Mouse (Mus musculus): ENCODE data around the gene Plcxd2.

Plcxd2 gene

DNA sequence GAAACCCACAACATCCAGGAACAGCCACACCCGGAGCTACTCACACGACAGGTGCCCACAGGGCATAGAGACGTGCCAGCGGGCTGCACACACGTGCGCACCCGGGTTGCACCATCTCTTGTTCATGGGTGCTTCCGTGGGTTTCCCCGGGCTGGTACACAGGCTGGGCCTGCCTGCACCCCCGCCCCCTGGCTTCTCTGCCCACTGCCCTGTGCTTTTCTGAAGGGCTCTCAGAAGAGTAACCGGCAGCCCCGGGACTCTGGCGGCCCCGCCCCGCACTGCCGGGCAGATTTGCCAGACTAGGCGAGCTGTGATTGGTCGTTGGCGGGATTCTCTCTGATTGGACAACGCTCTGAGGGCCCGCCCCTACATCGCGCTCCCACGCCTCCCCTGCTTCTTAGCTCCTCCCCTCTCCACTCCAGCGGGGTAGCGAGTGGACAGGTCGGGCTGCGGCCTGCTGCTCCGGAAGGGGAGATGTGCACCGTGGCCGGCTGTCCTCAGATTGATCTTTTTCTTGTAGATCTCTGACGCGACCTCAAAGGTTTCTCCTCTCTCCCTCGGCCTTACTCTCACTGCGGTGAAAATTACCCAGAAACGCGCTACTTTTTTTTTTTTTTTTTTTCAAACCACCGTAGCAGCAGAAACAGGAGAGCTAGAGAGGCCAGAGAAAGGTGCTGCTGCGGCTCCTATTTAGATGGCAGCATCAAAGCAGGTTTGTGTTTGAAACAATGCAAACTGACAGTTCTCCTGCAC, at the start of gene Plcxd2:
Gene Plcxd2 (minus strand): TSS at position 66 of the 753 bp plus-strand sequence.
- peak; percentile 91 for DNase-seq (ENCODE audit: low spot score in 2 of 2)

DNA sequence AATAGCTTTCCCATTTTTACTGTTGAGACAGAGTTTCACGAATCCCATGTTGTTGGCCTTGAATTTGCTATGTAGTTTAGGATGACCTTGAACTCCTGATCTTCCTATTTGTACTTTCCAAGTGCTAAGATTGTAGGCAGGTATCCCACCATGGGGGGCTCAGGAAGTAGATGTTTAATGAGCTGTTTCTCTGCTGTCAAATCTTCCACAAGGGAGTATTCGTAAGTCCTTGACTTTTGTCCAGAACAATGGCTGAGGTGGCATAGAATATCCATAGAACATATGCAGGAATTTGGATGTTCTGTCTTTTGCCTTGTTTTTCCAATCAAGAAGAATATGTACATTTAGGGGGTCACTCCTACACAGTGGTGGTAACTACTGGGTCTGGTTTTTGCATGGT, 36.9 kb upstream of the Plcxd2 start:
- no peak for DNase-seq (ENCODE audit: low spot score in 2 of 2)

DNA sequence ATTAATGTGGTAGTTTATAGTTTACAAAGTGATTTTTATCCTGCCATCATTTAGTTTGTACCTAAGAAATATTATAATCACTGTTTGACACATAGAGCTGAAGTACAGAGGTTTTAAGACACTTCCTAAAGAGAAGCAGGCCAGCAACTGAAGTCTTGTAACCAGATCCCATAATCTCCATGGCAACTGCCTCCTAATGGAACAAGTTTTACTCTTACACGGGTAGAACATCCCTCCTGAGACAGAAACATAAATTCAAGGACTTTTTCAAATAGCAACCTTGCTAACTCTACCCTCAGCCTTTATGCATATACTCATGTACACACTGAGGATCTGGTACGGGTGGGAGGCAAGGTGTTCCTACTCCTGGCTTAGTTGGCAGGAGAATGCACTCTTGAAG, 26.2 kb upstream of the Plcxd2 start:
- no peak for DNase-seq (ENCODE audit: low spot score in 2 of 2)

DNA sequence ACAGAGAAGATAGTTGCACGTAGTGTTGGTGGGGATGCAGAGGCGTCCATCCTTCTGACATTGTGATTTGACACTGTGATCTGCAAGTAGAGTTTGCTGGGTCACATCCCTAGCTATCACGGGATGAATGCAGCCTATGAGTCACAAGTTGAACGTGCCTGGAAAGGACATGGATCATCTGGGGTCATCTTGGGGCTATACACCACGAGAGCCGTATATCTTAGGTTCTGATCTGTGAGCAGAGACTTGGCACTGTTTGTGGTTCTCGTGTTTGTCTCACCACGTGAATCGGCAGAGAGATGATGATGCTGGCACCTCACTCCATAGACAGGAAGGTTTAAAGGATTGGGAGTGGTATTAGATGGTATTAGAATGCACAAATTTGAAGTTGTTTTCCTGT, 23.9 kb upstream of the Plcxd2 start:
- no peak for DNase-seq (ENCODE audit: low spot score in 2 of 2)

DNA sequence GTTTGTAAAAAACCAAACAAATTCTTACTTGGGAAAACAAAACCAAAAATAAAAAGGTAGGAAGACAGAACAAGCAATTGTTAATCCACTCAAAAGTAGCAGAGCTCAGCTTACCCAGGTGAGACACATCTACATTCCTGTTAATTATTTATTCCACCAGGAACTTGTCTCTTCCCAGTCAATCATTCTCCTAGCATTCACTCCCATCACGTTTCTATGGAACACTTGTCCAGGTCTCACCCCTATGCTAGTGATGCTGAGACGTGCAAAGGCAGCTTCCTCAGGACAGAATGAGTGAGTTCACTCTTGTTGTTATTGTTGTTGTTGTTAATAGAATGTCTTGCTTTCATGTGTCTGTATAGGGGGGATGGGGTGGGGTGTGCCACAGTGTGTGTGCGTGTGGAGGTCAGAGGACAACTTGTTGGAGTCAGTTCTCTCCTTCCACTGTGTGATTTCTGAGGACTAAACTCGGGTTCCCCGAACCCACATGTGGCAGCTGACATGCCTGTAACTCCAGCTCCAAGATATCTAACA, 13.0 kb upstream of the Plcxd2 start:
- no peak for DNase-seq (ENCODE audit: low spot score in 2 of 2)

DNA sequence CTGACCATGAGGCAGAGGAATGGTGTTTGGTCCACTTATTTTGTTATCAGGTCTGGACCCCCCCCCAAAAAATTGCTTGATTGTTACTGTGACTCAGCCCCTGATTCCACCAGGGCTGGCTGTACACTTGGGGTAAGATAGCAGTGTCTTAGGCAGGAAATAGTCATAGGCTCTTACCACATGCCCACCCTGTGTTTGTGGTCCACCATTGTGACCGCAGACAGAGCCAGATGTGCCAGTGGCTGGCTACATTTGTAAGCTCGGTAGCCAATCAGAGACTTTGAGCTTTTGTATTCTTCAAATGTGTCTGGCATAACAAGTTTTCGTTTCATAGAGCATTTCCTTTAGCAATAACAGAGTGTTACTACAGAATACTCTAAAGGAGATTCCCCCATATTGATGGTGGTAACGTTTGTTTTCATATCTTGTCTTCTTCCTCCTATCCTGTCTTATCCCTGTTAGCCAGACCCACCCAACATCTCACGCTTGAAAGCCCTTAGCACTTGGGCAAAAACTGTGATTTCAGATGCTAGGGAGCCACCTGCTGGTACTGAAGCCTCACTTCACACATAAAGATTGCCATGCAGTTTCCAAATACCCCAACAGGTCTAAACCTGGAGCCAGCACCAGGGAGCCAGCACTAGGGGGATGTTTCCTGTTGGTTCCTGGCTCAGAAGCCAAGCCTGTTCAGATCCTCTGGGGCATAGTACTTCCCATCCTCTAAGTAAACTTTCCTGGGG, 12.3 kb upstream of the Plcxd2 start:
- DNase-seq (ENCODE audit: low spot score in 2 of 2): peak; percentile 38 to 57

DNA sequence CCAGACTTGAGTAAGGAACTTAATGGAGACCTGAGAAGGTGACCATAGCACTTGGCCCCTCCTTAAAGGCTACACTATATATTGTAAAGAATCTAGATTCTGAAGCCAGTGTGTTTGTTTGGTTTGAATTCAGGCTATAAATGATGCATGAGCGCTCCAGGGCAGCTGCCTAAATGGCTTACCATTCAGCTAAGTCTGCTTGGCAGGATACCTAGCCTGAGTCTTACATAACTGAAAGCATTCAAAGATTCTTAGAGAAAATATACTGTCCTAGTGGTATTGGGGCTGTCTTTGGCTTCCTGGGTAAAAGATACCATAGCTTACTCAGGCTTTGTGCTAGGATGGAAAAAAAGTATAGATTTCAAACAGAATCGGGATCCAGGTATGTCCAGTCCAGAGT, 11.3 kb upstream of the Plcxd2 start:
- DNase-seq (ENCODE audit: low spot score in 2 of 2): no peak

DNA sequence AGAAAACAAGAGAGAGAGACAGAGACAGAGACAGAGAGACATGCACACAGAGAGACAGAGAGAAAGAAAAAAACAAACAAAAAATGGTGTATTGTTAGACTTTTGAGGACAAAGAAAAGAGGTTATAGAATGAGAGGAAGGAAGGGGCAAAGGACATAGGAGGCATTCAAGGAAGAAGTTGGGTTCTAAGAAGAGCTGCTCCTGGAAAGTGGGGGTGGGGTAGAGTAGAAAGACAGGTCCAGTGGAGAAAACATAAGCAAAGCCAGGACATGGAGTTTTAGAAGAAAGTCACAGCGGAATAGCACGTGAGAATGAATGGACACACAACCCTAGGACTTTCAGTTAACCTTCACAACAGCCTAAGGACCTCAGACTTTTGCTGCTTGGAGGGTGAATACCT, 10.4 kb upstream of the Plcxd2 start:
- DNase-seq (ENCODE audit: low spot score in 2 of 2): no peak

DNA sequence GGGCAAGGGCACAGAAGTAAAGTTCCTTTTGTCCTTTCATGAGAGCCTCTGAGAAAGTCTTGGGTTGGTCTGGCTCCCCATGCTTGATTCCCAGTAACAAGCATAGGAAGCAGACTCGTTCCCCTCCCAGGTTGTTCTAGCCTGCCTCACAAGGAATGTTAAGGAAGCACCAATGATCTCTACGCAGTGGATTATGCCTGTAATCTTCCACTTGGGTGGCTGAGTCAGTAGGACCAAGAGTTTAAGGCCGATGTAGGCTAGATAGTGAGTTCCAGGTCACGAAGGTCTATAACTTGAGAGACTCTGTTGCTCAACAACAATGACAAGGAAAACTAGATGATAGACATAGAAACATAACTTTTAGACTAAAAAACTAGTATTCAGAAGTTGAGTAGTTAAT, 9.8 kb upstream of the Plcxd2 start:
- no peak for DNase-seq (ENCODE audit: low spot score in 2 of 2)

DNA sequence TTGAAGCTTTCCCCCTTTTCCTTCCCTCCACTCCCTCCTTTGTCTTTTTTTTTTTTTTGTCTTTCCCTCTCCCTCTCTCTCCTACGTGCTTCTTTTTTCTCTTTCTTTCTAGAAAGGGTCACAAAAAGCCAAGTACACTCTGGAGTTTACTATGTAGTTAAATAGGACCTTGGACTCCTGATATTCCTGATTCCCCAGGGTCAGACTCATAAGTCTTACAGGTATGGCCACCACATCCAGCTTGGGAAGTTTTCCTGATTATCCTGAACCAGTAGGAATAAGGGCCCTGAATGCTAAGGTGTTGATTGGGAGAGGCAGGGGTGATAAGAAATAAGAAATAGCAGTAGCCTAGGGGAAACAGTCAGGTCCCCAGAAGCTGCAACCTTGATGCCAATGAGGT, 9.3 kb upstream of the Plcxd2 start:
- no peak for DNase-seq (ENCODE audit: low spot score in 2 of 2)

DNA sequence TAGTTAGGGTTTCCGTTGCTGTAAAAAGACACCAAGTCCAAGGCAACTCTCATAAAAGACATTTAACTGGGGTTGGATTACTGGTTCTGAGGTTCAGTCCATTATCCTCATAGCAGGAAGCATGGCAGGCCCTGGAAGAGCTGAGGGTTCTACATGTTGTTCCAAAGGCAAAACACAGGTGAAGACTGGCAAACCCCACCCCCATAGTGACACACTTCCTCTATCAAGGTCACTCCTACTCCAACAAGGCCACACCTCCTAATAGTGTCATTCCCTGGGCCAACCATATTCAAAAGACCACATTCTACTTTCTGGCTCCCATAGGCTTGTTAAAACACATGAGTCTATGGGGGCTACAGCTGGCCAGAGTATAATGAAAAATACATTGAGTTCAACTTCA, 1.7 kb upstream of the Plcxd2 start:
- no peak for DNase-seq (ENCODE audit: low spot score in 2 of 2)

DNA sequence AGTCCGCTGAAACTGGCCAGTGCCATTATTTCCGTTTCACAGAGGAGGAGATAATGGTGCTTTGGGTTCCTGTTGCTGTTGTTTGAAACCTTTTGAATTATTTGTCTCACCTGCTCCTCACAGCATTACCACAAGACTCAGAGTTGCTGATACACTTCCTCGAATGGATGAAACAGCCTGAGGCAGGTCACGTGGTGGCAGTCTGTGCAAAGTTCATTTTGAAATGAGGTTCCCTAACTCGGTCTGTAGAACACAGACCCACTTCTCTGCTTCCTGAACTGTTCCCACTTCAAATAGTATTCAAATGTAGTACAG, 845 bp upstream of the Plcxd2 start:
- DNase-seq (ENCODE audit: low spot score in 2 of 2): peak; percentile 46 to 58

DNA sequence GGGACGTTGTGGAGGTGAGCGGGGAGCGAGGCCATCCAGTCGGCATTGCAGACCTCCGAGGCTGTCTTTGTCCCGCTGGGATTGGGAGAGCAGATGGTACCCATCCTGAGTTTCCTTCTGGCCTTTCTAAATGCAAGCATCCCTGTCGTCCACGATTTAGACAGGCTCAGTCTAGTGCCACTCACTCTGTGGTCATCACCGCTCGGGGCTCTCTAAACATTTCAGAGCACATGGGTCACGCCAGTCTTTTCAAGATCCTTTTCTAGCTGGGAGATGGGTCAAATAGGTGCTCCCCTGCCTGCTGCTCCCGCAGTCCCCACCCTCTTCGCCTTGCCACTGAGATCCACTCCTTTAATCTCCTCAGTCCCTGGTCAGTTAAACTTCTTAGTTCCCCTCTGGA, 301 bp downstream of the Plcxd2 start:
- peak in 1 of 2 experiments; percentile 8 for DNase-seq (ENCODE audit: low spot score in 2 of 2)

DNA sequence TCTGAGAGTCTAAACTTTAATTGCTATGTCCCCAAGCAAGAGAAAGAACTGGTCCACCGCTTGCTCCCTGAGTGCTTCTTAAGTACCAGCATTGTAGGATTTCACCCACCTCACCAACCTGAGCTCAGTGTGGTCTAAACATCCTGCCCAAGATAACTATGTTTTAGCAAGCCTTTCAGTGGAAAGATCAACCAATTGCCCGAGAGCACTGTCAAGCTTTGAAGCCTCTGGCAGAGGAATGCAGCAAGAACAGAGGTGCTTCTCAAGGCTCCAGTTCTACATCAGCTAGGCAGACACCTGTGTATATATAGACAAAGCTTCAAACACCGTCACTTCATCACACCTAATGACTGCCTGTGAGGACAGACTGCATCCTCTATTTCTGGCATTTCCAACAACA, 1.3 kb downstream of the Plcxd2 start:
- DNase-seq (ENCODE audit: low spot score in 2 of 2): peak; percentile 20 to 31

DNA sequence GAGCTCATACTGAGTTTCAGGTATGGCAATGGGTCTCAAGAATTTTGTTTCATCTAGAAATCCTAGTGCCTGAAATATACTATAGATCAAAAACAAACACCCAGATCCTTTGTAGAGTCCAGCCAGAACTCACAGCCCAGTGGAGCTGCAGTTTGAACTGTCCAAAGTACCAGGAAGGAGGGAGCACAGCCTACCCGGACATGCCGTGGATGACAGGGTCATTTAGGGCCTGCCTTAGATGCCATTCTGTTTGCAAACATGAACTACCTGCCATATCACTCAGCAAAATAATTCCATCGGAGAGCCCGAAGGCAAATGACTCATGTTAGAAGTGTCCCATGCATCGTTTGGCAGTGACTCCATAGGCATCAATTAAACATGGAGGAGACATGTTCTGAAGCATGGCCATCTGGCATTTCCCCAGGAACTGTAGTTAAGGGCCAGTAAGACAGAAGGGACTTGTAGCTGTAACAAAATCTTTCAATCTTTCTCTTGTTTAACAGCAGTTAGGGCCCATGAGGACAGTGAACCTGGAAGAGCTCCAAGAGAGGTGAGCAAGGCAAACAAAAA, 1.9 kb downstream of the Plcxd2 start:
- no peak for DNase-seq (ENCODE audit: low spot score in 2 of 2)

DNA sequence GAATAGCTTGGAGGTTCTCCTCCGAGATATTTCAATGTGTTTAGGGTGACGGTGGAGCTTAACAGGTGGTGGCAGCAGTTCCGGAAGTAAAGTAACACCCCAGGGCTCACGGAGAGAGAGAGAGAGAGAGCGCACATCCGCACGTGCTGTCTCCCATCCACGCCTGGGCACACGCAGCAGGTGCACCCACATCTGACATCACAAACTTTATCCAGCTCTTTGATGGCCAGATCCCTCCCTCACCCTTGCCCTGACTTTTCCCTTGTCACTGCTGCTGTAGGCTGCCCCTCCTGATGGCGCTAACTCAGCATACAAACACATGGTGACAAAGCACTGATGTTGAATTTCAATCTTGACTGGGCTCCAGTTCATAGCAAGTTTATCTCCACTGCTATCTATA, 3.8 kb downstream of the Plcxd2 start:
- peak; percentile 59 to 73 for DNase-seq (ENCODE audit: low spot score in 2 of 2)

DNA sequence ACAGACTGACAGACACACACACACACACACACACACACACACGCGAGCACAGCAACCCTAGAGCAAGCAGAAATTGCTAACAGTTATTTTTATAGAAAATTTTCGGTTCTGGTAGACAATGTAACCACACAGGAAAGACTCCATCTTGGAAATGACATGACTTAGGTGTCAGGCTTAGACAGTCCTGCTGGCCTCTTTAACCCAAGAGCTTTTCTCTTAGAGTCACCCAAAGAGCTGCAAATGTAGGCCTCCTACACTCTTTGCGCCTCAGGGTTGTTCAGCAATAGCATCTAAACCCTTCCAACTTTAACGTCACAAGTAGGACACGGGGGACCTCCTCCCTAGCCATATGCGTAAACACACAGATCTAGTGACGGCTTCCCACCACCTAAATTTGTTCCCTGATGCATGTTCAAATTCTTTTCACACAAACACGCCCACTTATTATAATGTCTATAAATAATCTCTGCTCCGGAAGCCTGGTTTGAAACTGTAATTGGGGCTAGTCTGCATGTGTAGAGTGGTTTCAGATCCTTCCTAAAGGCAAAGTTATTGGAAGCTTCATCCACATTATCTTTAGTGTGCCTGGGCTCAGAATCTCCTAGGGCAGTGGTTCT, 8.4 kb downstream of the Plcxd2 start:
- no peak for DNase-seq (ENCODE audit: low spot score in 2 of 2)

DNA sequence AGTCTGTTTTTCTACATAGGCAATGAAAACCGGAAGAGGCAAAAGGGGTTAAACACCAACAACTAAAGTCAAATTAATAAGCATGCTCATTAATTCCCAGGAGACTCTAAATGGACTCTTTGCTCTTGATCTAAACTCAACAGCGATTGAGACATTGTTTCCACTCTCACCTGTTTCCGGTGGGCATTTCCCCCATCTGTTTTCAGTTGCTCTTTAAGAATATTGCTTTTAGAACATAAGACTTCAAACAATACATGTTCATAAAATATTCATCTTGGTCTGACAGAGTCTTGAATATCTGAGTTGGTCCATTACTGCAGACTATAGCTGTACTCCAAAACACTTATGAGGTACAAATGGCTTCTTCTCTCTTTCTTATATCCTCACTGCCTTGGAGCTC, 9.0 kb downstream of the Plcxd2 start:
- no peak for DNase-seq (ENCODE audit: low spot score in 2 of 2)

DNA sequence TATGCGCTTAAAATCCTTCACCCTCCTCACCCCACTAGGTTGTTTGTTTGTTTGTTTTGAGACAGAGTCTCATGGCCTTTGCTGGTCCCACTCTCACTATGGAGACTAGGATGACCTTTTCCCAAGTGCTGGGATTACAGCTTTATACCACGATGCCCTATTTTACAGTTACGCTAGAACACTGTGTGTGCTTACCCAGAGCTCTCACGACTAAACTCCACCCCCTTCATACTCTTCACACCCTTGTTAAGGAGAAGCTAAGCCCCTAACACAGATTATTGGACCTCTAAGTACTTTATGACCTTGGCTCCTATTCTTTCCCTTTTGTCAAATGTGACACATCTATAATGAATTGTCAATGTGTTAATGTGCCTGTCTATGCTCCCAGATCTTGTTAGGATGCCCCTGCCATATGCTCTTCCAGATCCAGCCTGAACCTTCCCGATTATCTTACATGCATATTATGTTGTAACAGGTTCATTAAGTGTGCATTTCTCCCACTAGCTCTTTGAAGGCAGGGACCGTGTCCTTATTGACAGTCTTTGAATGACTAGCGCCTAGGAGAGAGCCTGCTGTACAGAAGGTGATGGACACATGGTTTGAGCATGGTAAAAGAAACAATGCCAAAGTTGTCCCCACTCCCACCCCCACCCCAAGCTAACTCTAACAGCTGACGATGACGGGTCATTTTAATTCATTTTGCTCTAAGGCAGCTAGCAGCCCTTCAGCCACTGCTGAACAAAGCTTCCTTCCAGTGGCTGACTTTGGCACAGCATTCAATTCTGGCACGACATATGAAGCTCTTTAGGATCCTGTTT, 10.4 kb downstream of the Plcxd2 start:
- DNase-seq (ENCODE audit: low spot score in 2 of 2): no peak

DNA sequence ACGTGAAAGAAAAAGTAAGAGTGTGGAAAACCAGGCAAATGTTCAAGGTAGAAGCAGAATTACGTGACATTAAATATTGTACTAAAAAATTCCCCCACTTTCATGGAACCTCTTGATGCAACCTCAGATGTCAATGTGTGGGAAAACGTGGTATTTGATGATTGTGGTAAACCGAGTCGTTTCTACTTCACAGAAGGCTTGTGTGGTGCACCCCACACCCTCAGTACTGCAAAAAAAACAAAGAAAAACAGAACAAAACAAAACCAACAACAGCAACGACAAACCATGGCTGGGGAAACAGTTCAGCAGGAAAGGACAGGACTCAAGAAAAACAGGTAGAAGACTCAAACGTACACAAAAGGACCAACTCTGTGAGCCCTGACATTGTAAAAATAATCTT, 11.8 kb downstream of the Plcxd2 start:
- no peak for DNase-seq (ENCODE audit: low spot score in 2 of 2)

DNA sequence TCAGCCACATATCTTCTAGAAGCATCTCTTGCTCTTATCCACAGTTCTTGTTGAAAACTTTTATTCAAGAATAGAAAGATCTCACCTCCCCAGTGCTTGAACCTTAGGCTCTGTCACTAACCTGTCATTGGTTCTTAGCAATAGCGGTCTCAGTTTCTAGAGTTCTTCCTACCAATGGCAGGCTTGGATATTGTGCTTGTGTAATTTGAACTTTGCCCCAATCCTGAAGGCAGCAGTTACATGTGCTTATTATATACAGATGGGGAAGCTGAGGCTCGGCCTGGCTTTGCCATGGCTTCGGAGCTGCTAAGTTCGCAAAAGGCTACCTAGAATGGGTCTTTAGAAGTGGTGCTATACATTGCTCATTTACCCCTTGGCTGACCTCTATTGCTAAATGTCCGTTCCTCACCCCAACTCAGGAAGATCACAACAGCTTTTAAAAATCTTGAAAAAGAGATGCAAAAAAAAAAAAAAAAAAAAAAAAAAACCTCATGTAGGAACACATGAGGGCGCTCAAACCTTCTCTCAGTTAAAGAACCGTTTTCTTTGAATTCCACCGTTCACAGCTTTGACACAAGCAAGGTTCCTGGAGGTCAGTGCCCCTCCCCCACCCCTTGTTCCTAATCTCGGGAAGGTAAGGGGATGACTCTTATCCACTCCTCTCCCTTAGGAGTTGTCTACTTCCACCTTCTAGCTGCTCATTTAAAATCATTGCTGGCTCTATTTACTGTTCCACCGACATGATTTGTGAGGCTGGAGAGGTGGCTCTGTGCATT, 18.9 kb downstream of the Plcxd2 start:
- DNase-seq (ENCODE audit: low spot score in 2 of 2): peak in 1 of 2 experiments; percentile 16

All from thymus, postnatal 10 days (tissue).